Mouse (Mus musculus) E14TG2a.4 (cell line): ENCODE data around the gene Zfp354b.

Experiments used
- CTCF ChIP-seq: conservative IDR thresholded peaks from 2 replicates; pipeline ENCODE4 v1.5.1; 2014; ENCODE audit warnings: low read length
- POU5F1 ChIP-seq: IDR thresholded peaks from 2 replicates; pipeline ENCODE4 v1.6.1; 2014; ENCODE audit warnings: low read length, borderline replicate concordance

DNA sequence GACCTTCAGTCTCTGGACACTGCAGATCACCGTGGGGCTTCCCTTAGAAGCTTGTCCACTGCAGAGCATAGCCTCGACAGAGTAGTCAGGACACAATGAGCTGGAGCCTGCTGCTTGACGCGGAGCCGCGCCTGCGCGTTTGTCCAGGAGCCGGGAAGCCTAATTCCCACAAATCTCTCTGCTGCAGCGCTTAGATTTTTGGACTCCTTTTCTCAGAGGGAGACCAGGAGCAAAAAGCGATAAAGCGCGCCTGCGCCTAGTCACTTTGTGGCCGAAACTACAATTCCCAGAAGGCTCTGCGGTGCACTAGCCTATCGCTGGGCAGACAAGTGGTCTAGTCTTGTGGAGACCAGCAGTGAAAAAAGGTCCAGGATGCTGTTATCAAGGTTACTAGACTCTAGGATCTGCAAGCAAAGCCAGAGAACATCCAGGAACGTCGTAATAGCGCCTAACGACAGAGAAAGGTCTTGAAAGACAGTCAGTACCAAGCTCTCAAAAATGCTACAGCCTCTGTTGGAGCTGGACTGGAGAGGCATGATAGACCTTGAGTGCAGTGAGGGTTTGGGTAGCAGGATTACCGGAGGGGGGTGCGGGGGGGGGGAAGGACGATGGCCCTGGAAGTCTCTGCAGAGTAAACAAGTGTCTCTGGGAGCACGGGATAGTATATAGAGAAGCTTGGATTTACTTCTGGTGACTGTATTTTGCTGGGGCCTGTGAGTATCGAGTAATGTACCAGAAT, 43.9 kb downstream of the Zfp354b start, which contains the start of gene Zfp454:
- TF ChIP-seq CTCF (no peak), POU5F1 (no peak)
